Mouse (Mus musculus) stomach, postnatal 0 days (tissue): ENCODE data around the gene Snd1. TPM values are rescaled to one million over a fixed set of nuclear protein-coding genes. Genes with fewer than 3 reads are reported as not detected.

Source experiments
- ATAC-seq: fragments of 200-750 bp; cut with Nextera tagmentation; 2 replicates; pipeline ENCODE4 v1.8.0; 2017; ENCODE audit not compliant: low FRiP score, low TSS enrichment
- DNase-seq: peaks from one replicate; pipeline ENCODE4 v3.0.0-alpha.2; 2016; ENCODE audit warnings: low spot score
- H3K27ac ChIP-seq: fragments of 300-500 bp; sonication (generic); replicated peaks from 2 replicates; pipeline ENCODE4 v1.5.1; 2014; ENCODE audit warnings: mild to moderate bottlenecking, control low read depth
- H3K27me3 ChIP-seq: fragments of 300-500 bp; sonication (generic); 2 replicates; pipeline ENCODE4 v1.6.1; 2014; ENCODE audit warnings: low read length; ENCODE audit not compliant: control insufficient read depth, insufficient read depth
- H3K36me3 ChIP-seq: fragments of 300-500 bp; sonication (generic); 2 replicates; pipeline ENCODE4 v1.6.1; 2014; ENCODE audit warnings: low read length, mixed read lengths; ENCODE audit not compliant: control insufficient read depth, insufficient read depth
- H3K4me1 ChIP-seq: fragments of 300-500 bp; sonication (generic); replicated peaks from 2 replicates; pipeline ENCODE4 v1.6.1; 2014; ENCODE audit warnings: antibody characterized with exemption; ENCODE audit not compliant: control insufficient read depth, insufficient read depth
- H3K4me2 ChIP-seq: fragments of 300-500 bp; sonication (generic); replicated peaks from 2 replicates; pipeline ENCODE4 v1.6.1; 2014; ENCODE audit warnings: low read depth, mild to moderate bottlenecking, control low read depth, moderate library complexity
- H3K4me3 ChIP-seq: fragments of 300-500 bp; sonication (generic); 2 replicates; pipeline ENCODE4 v1.5.1; 2014; ENCODE audit warnings: low read depth, low read length, control low read depth
- H3K9ac ChIP-seq: fragments of 300-500 bp; sonication (generic); 2 replicates; pipeline ENCODE4 v1.6.1; 2014; ENCODE audit warnings: mild to moderate bottlenecking, low read length, control low read depth, mixed read lengths
- H3K9me3 ChIP-seq: fragments of 300-500 bp; sonication (generic); 2 replicates; pipeline ENCODE4 v1.6.1; 2016; ENCODE audit warnings: low read length; ENCODE audit not compliant: control insufficient read depth
- CTCF ChIP-seq: IDR thresholded peaks from 2 replicates; pipeline ENCODE4 v1.5.1; 2016; ENCODE audit warnings: antibody characterized with exemption, low read depth, mild to moderate bottlenecking, moderate library complexity
- EP300 ChIP-seq: optimal IDR thresholded peaks from 2 replicates; pipeline ENCODE3; 2016; ENCODE audit warnings: antibody characterized with exemption
- WGBS: fragments of 180-500 bp; shearing (Covaris S2); extraction: QIAGEN DNeasy Blood & Tissue Kit; methylation state at CpG from one replicate; pipeline ENCODE4 v1.1.7; 2014; 5-methylcytosine and 5-hydroxymethylcytosine counted together
- polyA plus RNA-seq: library from polyadenylated mRNA; unstranded; fragments of >200 nt; fragmentation: Nextera tagmentation; extraction: Ambion mirVana; gene quantifications from 2 replicates; pipeline ENCODE4 v1.2.1, GENCODE M21; 2015

Gene Snd1
- polyA plus RNA-seq, 1 experiment from 2014 or later = 81.3 TPM

DNA sequence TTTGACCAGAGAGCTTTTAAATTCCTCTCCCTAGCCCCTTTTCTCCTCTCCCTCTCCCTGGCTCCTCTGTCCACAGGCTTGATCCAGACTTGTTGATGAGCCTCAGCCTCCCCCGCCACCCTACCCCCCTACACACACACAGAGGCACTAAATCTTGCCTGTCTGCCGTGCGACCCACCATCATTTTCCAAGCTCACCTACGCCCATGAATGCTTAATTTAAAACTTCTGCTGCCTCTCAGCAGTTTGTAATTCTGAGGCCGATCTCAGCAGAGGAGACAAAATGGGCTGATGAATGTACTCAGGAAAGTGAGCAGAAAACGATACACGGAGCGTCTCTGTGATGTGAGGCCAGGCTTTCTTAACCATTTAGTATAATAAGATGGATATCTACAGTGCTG lies 379.7 kb downstream of the Snd1 start:
- no peak for TF ChIP-seq CTCF
- TF ChIP-seq EP300 = no peak
- Histone ChIP-seq H3K27ac (no peak overlapping the region), H3K4me1 (0 out of 2 replicates have a peak, but pooled peaks cover 2% of the 10 kb centered on the region), H3K9me3 (no peaks in the 10 kb centered on the region), H3K4me2 (no peak overlapping the region), H3K36me3 (no peaks in the 10 kb centered on the region), H3K9ac (no peak overlapping the region), H3K27me3 (no peaks in the 10 kb centered on the region), H3K4me3 (no peak overlapping the region)
- ATAC-seq (no peak), DNase-seq (no peak)
- 69% methylated on average over 8 of the region's 8 CpGs for WGBS

DNA sequence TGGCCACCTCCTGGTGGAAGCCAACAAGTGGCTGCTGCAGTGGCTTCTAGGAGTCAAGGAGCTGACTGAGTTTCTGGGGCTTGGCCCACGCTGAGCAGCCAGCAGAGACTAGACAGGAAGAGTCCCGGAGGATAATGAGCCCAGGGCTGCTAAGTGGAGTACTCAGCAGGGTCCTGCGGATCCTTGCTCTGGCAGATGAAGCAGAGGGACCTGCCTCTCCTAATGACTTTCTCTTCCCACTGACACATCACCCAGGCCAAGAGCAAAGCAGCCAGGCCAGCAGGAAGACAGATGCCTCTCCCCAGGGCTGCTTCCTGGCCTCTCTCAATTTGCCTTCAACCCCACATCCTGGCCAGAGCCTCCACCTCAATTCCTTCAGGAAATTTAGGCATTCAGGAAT lies 380.5 kb downstream of the Snd1 start:
- Histone ChIP-seq H3K27me3 (no peaks in the 10 kb centered on the region), H3K4me1 (0 out of 2 replicates have a peak, but pooled peaks cover 2% of the 10 kb centered on the region), H3K27ac (no peak overlapping the region), H3K4me2 (no peak overlapping the region), H3K9me3 (no peaks in the 10 kb centered on the region), H3K36me3 (no peaks in the 10 kb centered on the region), H3K4me3 (no peak overlapping the region), H3K9ac (no peak overlapping the region)
- TF ChIP-seq CTCF = no peak
- ATAC-seq = no peak
- WGBS = 55% methylated on average over 3 of the region's 3 CpGs
- DNase-seq = no peak

- Histone ChIP-seq H3K4me2 (no peak overlapping the region), H3K9ac (no peak overlapping the region), H3K9me3 (no peaks in the 10 kb centered on the region), H3K27me3 (no peaks in the 10 kb centered on the region), H3K4me1 (0 out of 2 replicates have a peak, but pooled peaks cover 2% of the 10 kb centered on the region), H3K27ac (no peak overlapping the region), H3K4me3 (no peak overlapping the region), H3K36me3 (no peaks in the 10 kb centered on the region)
- no peak for DNase-seq
- 75% methylated on average over 4 of the region's 4 CpGs for WGBS
- TF ChIP-seq CTCF (no peak), EP300 (no peak)
- ATAC-seq = no peak
These were observed 381.9 kb downstream of the Snd1 start for GRCm38 (mm10) chr6:28856789-28857188.

- Histone ChIP-seq H3K4me2 (no peak overlapping the region), H3K4me3 (no peak overlapping the region), H3K9me3 (no peaks in the 10 kb centered on the region), H3K27ac (no peak overlapping the region; the same call in 1 of the 2 replicates), H3K9ac (no peak overlapping the region), H3K36me3 (no peaks in the 10 kb centered on the region), H3K27me3 (no peaks in the 10 kb centered on the region), H3K4me1 (0 out of 2 replicates have a peak, but pooled peaks cover 2% of the 10 kb centered on the region)
- 56% methylated on average over 2 of the region's 2 CpGs for WGBS
- no peak for DNase-seq
- no peak for TF ChIP-seq CTCF
- no peak for TF ChIP-seq EP300
- no peak for ATAC-seq
These were observed 382.6 kb downstream of the Snd1 start for GRCm38 (mm10) chr6:28857198-28858180.

DNA sequence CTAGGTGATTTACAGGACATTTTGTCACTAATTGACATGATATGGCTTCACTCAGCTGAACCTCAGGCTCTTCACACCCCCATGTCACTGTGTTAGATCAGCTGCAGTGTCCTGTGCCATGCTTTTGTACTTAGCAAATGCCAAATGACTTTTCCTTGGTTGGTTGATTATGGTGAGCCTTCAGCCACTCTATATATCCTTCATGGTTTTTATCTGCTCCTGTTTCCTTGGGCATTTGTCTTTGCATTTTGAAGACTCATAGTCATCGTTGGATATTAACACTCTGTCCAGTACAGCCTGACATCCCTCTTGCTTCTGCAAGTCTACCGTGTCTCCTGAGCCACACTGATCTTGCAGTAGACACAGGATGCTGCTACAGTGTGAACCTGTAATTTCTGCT lies 384.2 kb downstream of the Snd1 start:
- H3K36me3 ChIP-seq = no peaks in the 10 kb centered on the region
- 86% methylated on average over 2 of the region's 2 CpGs for WGBS
- H3K4me2 ChIP-seq = no peak overlapping the region
- H3K27ac ChIP-seq = no peak overlapping the region
- no peak for TF ChIP-seq CTCF
- TF ChIP-seq EP300 = no peak
- H3K4me3 ChIP-seq = no peak overlapping the region
- no peaks in the 10 kb centered on the region for H3K4me1 ChIP-seq
- DNase-seq = no peak
- no peaks in the 10 kb centered on the region for H3K9me3 ChIP-seq
- H3K27me3 ChIP-seq = no peaks in the 10 kb centered on the region
- ATAC-seq = no peak
- H3K9ac ChIP-seq = no peak overlapping the region

DNA sequence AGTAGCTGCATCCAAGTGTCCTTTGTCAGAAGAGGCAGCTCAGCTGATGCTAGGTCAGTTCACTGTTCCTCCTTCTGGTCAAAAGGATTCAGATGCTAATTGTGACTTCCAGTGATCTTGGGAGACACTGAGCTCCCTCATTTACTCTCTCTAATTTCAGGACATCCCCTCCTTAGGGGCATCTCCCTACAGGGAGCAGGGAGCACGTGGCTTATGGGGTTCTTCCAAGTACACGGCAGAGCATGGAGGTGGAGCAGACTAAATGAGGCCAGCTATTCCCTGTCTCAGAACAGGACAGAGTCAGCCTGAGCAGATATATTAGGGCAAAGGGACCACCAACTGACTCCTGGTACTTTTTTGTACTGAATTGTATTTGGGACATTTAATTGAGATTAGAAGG lies 385.5 kb downstream of the Snd1 start:
- TF ChIP-seq CTCF (no peak), EP300 (no peak)
- Histone ChIP-seq H3K27ac (no peak overlapping the region), H3K9ac (no peak overlapping the region), H3K27me3 (no peaks in the 10 kb centered on the region), H3K4me2 (no peak overlapping the region), H3K4me3 (no peak overlapping the region), H3K9me3 (no peaks in the 10 kb centered on the region), H3K4me1 (no peaks in the 10 kb centered on the region), H3K36me3 (no peaks in the 10 kb centered on the region)
- ATAC-seq = no peak
- DNase-seq = no peak
- WGBS = 60% methylated on average over 2 of the region's 2 CpGs
